Mouse (Mus musculus) gastrocnemius, postnatal 10 days (tissue): ENCODE measurements around the gene Rb1. TPM values are rescaled to one million over a fixed set of nuclear protein-coding genes. Genes with fewer than 3 reads are reported as not detected.

ENCODE experiments used
- DNase-seq: peaks from one replicate; pipeline ENCODE4 v3.0.0; 2021; ENCODE audit warnings: mixed read lengths
- microRNA-seq, 2 experiments: library from miRNA; unstranded; fragments of <30 nt; microRNA quantifications; one replicate each; pipeline ENCODE4 v1.2.0; 2021
- total RNA-seq, 2 experiments: library from RNA; stranded (reverse); gene quantifications; 2 replicates each; pipeline ENCODE4 v1.2.3; 2021

Rb1 gene
- total RNA-seq, 2 experiments from 2014 or later = 24.7 to 31.0 TPM

DNA sequence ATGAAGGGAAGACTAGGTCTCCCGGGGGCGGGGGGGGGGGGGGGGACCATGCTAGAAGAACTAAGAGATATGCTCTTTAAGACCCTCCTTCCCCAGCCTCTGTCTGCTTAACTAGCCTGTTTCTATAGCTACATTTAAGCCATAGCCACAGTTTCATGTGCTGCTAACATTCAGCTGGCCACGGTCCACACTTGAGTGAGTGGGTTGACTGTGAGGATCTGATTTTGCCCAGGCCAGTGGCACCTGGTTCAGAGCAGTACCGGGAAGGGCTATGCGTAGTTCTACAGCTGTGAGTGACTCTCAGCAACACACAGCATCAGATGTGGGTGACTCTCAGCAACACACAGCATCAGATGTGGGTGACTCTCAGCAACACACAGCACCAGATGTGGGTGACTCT is 164.3 kb downstream of the Rb1 start:
- DNase-seq = no peak

DNA sequence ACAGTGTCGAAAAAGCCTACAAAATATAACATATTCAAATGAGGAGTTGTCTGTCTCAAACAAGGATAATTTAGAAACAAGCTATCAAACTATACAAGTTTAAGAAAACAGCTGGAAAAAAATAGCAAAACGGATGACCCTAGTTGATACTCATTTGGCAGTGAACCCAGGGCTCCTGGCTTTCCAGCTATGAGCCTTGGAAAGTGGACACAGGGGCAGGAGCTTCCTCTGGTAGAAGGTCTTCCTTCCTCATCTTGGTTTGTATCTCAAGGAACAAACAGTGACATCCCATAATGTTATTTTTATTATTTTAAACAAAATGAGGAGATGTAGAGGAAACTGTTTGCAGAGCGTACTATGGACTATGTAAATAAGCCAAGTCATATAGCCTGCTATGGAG is 177.5 kb downstream of the Rb1 start:
- no peak for DNase-seq

DNA sequence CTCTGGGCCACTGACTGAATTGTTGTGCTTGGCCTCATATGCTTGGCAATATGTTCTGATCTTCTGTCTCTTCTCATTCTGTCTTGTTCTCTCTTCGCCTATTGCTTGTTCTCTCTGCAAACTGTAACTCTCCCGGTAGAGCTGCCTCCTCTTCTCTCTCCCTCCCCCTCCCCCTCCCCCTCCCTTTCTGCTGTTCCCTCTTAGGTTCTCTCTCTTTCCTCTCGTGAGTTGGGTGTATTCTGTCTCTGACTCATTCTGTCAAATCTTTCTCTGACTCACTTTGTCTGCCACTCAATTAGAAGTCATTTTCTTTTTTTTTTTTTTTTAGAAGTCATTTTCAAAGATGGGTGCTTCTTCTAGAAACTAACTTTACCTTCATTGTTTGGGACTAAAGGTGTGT is 178.9 kb downstream of the Rb1 start:
- no peak for DNase-seq

DNA sequence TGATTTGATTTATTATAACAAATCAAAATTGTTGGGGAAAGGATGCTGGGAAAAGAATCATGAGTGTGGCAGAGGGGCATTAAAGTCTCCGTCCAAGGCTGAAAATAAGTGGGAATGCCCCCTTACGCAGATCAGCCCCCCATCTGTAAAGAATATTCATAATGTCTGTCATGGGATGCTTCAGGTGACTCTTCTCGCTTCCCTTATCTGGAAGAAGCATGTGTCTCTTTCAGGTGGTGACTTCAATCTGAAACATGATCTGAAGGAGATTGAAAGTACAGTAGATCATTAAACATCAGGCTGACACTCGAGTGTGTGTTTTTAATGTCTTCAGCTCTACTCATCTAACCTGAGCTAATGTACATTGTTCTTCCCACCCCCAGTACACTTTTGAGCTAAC is 180.1 kb downstream of the Rb1 start:
- no peak for DNase-seq

DNA sequence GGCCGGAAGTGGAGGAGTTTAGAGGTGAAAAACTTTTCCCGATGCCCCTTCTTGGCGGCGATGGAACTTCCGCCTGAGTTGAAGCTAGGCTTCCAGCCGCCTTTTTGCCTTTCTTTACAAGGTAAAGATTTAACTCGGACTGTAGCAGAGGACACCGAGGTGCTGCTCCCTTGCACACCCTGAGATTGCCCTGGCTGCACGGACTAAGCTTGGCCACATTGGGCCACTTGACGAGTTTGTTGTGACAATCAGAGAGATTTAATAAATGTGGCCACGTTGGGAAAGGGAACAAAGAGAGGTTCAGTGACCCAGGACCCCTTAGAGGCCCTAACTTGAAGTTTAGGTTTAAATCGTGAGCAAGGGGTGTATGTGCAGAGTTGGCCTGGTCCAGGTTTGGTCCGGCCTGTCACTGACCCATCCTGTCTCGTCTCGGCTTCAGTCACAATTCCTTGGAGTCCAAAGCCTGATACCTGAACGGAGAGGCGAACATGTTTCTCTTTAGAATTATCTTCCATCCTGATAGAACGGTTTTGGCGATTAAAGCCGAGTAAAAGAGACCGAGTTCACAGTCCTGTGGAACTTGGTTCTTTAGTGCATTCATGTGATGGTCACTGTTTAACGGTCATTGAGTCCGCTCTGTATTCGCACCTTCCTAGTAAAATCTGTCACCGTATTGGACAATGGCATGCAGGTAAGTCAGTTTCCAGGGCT is 181.8 kb downstream of the Rb1 start:
- DNase-seq = no peak

DNA sequence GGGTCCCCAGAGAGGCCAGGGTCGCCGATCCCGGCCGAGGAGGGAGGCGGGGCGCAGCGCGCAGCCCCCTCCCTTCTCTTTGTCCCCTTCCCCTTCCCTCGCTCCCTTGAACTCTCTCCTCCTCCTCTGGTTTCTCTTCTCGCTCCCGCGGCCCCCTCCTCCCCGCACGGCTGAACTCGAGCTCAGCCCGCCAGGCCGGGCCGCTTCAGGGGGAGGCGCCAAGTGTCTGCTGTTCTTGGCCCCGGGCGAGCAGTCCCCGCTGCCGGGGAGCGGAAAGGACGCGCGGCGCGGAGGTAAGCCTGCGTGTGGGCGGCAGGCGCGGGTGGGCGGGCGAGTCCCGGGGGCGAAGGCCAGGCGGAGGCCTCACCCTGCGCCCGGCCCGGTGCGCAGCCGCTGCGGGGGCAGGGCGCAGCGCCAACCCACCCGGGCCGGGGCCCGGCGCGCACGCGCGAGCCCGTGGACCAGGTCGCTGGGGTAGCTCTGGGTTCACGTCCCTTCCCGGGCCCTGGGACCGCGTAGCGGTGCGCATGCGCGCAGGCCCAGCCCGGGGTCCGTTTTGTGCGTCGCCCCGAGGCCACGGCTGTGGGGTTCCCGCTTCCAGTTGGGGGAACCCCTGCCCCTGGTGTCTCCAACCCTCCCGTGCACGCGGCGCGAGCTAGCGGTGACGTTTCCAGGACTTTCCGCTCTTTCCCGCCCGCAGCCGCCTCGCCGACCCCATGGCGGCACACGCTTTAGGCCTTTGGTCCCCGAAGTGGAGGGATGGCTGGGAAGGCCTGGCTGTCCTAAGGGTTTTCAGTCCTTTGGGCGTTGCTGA is 182.5 kb downstream of the Rb1 start:
- peak; percentile 84 for DNase-seq

DNA sequence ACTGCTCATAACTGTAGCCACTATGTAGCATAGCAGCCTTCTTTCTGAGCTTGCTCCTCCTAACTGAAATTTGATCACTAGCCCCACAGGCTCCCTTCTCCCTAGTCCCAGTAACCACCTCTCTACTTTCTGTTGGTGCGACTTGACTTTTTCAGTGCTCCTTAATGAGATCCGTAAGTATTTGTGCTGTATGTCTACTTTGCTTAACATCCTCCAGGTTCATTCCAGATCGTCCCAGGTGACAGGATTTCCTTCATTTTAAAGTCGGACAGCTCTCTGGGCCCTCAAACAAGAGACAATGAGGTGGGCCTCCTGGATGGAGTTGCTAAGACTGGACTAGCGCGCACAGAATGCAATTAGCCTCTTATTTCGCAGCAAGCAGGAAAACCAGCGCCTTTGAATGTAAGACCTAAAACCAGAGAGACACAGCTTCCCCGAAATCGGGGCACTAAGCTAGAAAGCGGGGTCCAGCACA is 183.2 kb downstream of the Rb1 start:
- DNase-seq = no peak

DNA sequence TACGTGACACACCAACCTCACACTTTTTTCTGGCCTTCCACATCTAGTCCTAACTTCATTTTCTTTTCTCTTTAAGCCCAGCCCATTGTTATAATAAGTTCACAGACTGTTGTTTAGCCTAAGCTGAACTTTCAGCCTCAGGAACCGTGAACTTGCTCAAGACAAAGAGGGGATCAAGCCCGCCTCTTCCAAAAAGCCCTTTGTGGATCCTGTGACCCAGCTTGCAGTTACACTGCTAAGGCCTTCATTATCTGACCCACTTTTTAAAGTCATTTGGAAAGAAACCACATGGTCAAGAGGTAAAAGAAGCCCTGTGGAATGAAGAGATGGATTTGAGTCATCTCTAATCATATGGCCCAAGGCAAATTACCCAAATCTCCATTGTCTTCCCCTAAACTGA is 183.8 kb downstream of the Rb1 start:
- DNase-seq = no peak

DNA sequence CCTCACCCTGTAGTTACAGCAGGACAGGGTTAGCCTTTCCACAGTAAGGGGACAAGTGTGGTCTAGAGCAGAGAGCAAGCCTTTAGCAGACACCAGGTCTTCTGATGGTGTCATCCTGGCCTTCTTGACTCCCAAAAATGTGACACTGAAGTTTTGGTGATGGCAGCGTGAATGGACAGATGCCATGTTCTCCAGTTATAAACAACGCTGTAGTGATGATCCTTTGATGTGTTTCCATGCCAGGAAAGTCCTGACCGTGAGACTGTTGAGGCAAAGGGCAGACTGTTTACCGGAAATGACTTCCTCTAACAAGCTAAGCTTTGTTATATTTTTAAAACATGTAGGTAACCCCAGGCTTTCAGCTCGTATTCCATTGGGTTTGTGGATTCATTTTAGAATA is 185.8 kb downstream of the Rb1 start:
- no peak for DNase-seq

DNA sequence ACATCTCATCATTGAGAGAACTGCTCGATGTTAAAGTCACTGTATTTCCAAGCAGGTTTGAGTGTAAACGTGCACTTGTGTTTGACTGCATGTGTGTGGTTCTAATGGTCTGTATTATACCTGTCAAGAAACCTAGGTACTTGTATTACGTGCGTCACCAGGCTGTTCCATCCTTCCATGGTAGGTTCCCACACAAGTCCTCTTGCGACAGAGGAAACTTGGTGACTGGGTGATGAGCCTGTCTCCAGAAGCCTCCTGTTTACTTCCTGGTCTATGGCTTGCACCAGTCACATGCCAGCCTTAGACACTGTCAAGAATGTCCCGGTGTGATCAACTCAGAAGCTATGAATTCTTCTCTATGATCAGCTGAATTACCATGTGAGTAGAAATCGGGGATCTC is 187.1 kb downstream of the Rb1 start:
- no peak for DNase-seq

DNA sequence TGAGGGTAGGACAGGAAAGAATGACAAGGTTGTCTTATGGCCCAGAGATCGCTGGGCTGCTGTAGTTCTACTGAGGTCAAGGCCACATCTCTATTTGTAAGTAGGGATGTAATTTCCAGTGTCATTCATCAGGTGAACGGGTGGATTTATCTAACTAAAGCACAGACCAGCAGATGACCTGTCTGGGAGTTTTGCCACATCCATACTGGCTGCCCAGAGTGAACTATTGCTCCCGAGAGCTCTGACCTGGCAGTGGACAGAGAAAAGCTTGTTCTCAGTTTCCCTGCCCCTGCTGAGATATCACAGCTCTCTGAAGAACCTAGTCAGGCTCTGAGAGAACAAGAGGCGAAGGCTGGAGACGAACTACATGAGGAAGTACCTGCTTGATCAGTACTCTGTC is 188.4 kb downstream of the Rb1 start:
- no peak for DNase-seq

Small RNAs within 50 kb of the gene (microRNA-seq; reads per million reads assigned to microRNA genes)
- 0 reads per million in 2 experiments for gene Mir687

Other genes starting within 250 kb of the Rb1 start
- gene Rcbtb2, start 202.8 kb downstream of the Rb1 start, total RNA-seq = 10 to 100 TPM; 26.1 to 28.9 TPM
- 1 to 10 TPM; 3.0 to 3.1 TPM for gene Lpar6, start 87.9 kb downstream of the Rb1 start, total RNA-seq
- gene Itm2b, start 59.5 kb upstream of the Rb1 start, total RNA-seq = 100 to 1,000 TPM; 408 to 439 TPM
- gene Med4, start 184.2 kb upstream of the Rb1 start, total RNA-seq = 10 to 100 TPM; 19.4 to 19.5 TPM
- 100 to 1,000 TPM; 410 to 502 TPM for gene Sucla2, start 199.5 kb upstream of the Rb1 start, total RNA-seq
- 1 to 10 TPM; 6.8 to 7.1 TPM for gene Nudt15, start 222.4 kb upstream of the Rb1 start, total RNA-seq